Mouse (Mus musculus) thymus, postnatal 36 days (tissue): Measurements from ENCODE around the gene Pdzd3.
A peak's percentile ranks its signal among the peaks of the same experiment; 100 is the strongest.

Source experiments
- DNase-seq, 2 experiments: peaks; one replicate each; pipeline ENCODE4 v3.0.0; 2022; ENCODE audit warnings: mixed read lengths in 2 of 2

Gene Pdzd3

DNA sequence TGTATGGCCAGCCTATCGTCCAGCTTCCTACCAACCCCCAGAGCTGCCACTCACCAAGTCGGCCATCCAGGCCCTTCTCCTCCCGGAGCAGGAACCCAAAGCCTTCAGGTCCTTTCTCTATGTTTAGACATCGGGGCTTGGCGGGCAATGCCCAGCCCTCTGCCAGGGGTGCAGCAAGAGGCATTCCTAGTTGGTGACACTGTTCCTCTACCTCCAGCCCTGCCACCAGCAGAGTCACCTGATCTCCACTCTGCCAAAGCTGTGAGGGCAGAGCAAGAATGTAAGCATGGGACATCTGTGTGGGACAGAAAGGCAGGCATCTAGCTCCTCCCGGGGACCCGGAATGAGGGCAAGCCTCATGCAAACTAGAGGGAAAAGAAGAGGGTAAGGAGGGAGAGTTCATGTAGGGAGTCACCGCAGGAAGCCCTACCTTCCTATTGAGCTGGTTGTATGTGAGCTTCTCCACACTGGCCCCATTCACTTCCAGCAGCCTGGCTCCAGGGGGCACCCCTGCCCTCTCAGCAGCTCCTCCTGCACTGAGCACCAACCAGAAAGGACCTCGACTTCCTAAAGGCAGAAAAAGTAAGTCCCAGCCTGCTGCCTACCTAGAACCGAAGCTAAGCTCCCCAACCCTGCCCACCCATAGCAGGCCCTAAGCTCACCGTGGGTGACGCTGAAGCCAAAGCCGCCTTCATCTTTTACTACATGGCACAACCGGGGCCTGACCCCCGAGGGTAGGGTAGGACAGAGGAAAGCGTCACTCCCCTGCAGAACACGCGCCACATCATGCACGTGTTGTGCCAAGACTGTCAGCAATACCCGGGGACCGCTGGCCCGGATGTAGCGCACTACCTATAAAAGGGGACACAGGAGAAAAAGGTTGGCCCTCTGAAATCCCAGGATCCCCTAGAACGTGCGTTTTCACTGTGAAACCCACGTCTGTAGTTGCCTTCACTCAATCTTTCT, 1.8 kb downstream of the Pdzd3 start:
- peak; percentile 87 to 90 for DNase-seq

DNA sequence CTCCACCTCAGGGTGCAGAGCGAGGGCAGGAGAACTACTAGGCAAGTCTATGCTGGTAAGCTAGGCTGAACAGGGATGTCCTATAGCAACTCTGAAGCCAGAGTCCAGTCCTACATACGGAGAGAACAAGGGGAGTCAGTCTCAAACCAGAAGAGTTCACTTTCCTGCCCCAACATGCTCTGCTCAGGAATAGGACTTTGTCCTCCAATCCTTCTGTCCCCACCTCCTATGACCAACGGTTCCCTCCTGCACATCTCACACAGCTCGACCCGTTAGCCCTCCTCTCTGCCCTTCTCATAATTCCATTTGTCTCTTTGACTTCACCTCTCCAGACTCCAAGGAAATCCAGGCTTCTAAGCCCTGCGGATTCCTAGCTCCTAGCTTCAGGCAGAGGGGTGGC, 3.4 kb downstream of the Pdzd3 start:
- DNase-seq: no peak

DNA sequence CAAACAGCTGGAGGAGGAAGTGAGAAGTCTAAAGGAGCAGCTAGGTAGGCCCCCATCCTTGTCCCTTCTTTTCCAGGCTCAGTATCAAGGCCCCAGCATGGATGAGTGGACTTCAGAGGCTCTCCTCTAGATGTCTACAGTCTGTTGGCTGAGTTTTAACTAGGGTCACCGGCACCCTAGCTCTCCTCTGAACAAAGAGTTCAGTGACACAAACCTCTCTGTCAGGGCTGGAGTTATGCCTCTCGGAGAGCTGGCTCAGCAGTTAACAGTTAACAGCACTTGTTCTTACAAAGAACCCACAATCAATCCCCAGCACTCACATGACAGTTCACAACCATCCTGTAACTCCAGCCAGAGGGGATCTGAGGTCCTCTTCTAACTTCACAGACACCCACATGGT, 7.7 kb downstream of the Pdzd3 start:
- no peak for DNase-seq

DNA sequence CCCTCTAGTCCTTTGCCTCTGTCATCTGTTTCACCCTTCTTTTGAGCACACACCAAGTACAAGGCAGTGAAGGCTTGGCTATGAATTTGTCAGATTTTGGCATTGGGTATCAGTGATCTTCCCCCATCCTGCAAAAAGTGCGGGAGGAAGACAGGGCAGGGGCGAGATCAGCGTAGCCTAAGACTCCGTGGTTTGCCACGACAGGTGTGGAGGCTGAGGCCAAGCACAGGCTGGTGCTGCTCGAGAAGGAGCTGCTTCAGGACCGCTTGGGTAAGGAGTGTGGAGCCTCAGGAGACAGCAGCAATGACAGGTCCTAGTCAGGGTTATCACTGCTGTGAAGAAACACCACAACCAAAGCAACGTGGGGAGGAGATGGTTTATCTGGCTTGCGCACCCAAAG, 9.9 kb downstream of the Pdzd3 start:
- DNase-seq: peak; percentile 50 to 61

DNA sequence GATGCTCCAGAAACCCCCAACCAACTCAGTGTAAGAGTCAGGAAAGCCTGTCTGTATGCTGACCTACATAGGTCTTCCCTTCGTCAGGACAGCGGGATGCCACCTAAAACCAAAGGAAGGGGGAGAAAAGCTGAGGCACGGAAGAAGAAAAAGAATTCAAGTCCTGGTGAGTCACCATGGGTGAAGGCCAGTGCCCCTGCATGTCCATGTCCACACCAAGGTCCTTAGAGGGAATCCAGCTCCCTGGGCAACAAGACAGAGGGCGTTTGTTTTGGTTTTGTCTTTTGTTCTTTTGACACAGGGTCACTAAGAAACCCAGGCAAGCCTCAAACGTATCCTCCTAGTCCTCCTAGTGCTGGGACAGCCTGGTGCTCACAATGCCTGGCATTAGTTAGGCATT, 10.4 kb downstream of the Pdzd3 start:
- peak; percentile 22 to 27 for DNase-seq

DNA sequence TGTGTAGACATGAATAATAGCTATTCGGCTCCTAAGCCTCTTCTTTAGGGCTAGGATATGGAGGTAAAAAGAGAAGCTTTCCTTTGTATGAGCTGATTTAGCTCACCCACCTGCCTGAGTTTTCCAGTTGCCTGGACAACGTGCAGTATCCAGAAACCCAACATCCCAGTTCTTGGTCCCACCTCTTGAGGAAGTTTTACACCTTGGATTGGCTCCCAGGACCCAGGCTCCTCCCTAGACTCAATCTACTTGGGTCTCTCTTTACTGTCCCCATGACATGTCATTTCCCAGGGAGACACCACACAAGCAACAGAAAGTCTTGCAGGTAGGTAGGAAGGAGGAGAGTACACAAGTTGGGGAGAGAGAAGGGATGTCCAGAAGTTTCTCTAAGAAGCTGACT, 10.9 kb downstream of the Pdzd3 start, which contains the start of gene Ccdc153:
Ccdc153 (plus strand) TSS at position 278 of the 400 bp plus-strand sequence.
- DNase-seq: no peak

DNA sequence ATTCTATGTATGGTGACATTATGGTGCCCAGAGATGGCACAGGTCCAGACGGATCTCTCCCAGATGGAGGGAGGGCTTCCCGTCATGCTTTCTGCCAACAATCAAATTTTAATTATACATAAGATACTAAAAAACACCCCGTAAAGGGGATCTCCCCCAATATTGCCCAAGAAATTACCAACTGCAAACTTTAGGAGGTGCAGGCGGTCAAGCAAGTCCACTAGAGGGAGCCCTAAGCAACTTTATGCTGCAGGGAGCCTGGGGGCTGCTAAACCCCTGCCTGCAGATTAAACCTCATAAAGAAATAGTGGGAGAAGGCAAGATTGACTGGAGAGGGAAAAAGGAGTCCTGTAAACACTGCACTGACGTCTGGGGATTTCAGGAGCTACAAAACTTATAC, 11.8 kb downstream of the Pdzd3 start:
- DNase-seq: peak; percentile 76 to 82

DNA sequence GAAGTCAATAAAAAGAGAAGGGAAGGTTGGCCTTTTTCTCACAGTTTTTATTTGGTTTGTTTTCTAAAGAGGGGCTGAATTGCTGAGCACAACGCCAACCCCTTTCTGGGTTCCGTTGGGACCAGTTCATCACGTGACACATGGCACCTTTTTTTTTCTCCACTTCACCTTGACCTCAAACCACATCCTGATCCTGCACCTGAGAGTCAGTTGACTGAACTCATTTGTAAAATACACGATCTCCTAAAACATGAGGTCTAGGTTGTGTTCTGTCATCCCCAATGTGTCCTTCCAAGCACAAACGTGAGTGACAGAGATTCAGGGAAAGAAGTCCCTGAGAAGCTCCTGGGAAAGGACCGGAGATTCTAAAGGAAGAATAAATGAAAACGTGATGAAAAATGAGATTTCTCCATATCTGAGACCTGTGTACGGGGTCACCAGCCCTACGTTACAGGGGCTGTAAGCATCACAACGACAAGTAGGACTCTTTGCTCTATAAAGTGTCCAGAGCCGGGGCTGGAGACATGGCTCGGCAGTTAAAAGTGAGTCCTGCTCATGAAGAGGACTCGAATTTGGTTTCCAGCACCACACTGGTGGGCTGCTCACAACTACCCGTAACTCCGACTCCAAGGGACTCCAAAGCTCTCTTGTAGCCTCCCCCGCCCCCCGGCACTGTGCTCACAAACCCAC, 12.6 kb downstream of the Pdzd3 start:
- peak; percentile 65 to 78 for DNase-seq

DNA sequence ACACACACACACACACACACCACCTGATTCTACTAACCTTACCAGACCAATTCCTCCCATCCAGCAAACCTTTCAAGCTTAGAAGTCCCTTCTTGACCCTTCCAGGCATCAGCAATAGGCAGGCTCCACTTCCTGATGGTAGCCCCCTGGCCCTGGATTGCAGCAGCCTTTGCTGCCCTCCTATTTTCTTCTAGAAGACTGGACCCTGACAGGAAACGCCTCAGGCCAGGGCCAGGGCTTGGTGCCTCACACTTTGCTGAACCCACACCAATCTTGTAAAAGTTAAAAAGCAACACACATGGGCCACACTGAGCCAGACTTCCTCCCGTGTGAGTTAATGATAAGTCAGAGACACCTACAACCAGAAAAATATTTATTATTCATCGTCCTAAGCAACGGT, 14.1 kb downstream of the Pdzd3 start:
- peak in 1 of 2 experiments; percentile 46 for DNase-seq

DNA sequence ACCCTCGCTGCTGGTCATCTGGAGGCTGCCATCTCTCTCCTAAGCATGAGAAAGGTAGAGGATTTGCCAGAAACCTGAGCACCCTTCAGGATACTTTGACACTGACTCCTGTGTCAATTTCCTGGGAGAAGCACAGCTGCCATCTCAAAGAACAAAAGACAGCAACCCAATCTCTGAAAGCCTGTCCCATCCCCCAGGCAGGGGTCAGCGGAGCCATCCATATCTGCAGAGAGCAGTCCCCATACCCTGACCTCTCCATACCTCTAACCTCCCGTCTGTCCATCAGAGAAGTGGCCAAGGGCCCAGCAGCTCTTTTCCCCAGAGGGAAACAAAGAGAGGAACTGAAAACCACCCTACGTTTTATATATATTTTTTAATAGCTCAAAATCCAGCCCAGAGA, 14.7 kb downstream of the Pdzd3 start:
- peak in 1 of 2 experiments; percentile 30 for DNase-seq

DNA sequence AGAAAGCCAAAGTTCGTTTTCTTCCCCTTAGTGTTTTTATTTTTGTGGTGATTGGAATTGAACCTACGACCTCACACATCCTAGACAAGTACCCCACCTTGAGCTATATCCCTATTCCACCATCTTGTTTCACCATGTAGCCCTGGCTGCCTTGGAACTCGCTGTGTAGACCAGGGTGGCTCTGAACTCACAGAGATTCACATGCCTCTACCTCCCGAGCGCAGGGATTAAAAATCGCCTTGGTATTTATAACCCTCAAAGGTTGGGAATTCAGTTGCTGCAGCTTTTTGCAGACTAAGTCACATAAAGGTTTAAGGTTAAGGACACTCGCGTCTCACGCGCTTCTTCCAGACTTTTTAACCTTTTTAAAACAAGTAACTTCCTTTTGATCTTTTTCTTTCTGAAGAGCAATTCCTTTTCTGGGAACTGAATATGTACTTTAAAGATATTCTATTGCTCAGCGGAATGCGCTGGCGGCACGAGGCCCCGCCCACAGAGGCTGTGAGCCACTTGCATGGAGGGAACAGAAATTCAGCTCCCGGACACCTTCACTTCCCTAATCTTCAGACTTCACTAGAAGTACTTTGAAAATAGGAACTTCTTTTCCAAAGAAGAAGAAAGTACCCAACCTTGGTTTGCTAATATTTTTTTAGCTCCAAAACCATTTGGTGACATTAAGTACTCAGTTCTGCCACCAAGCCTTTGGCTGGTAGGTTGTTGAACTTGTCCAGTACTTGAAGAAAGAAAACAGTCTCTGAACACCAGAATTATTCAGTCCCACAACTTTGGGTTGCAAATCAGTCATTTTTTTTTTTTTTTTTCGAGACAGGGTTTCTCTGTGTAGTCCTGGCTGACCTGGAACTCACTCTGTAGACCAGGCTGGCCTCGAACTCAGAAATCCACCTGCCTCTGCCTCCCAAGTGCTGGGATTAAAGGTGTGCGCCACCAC, 16.5 kb downstream of the Pdzd3 start:
- peak; percentile 79 to 85 for DNase-seq

DNA sequence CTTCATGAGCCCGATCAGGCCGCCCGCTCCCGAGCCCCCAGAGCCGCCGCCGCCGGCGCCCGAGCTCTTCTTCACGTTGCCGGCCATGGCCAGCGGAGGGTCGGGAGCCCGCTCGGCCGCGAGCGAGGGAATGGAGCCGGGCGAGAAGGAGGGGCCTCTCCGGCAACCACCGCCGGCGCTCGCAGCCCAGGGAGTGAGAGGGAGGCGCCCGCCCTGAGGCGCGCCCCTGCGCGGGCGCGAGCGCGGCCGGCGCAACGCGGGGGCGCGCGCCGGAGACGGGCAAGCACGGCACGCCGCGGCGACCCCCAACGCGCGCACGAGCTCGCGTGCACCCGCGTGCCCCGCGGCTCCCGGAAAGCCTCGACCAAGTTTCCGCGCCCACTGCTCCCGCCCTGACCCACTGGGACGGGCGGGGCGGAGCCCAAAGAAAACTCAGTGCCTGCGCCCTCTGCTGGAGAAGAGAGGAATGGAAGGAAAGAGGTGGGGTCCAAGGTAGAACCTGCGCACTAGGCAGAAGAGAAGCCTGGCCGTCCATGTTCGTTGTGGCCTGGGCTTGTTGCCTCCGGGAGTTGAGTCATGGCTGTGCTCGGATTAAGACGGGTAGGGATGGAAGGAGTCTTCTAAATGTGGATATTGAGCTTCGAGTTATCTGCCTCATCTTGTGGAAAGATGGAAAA, 17.3 kb downstream of the Pdzd3 start, which contains the start of gene Cbl:
Cbl (minus strand) TSS at position 248 of the 677 bp plus-strand sequence.
- peak; percentile 99 for DNase-seq

DNA sequence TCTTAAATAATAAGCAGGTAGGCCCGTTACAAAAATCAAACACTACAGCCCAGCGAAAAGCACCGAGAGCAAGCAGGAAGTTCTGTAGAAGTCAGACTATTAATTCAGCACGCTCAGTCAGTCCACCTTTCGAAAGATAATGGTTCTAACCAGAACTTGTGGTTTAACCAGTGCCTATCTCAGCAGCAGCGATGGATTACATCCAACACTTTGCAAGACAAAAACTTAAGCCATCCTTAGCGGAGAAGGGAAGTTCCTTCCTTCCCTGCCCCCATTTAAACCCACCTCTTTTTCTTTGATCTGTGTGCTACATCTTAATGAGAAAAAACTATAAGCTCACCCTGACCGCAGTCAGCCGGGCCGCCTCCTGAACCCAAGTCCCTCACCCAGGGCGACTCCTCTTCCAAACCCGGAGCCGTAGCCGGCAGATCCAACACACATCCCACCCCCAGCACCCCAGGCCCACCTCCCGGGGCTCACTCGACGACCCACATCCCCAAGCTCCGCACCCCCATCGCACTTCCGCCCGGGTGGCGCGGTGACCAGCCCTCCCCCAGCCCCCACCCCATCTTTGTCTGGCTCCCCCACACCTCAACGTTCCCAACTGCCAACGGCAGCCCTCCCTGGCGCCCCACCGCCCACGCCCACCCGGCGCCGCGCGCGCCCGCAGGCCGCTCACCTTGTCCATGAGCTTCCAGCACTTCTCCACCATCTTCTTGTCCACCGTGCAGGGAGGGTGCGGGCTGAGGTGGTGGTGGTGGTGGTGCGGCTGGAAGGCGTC, 18.1 kb downstream of the Pdzd3 start:
- DNase-seq: peak; percentile 76 to 86

DNA sequence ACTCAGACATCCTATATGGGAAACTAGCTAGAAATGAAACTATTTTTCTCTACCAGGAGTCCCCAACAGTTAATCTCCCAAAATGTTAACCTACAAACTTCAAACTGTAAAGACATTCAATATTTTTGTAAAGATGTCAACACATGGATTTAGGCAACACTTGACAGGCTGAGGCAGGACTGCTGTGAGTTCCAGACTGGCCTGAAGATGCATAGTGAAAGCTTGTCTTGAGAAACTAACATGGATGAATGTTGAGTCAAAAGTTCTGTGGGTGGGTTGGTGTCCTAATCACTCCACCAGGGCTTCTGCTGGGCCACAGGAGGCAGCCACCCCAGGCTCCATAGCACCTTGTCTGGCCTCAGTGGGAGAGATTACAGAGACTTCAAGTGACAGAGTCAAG, 19.7 kb downstream of the Pdzd3 start:
- no peak for DNase-seq

DNA sequence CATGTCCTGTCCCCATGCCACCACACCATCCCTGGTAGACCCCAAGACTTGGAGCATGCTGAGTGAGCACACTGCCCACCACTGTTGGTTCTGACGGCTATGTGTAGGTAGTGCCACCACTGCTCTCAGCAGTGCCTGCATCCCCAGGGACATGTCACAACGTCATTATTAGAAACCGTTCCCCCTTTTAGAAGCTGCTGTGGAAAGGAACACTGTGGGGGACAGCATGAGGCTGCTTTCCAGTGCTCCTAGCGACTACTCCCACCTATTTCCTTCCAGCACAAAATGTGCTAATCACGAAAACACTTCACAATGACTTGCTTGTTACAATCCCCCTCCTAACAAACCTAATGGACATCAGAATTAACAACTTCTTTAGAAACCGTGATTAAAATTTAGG, 25.3 kb downstream of the Pdzd3 start:
- no peak for DNase-seq

DNA sequence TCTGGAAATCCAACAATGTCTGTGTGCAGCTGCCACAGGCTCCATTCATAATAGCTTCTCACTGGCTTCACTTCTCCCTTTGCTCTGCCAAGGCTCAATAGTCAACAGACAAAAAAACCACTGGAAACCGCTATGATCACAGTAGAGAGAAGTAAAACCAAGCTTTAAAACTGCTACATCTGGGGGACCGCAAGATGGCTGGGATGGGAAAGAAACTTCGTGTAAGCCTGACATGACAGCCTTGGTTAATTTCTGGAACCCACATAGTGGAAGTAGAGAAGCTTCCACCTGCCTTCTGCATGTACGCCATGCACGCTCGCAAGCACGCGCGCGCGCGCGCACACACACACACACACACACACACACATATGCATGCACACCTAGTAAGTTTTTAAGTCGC, 37.7 kb downstream of the Pdzd3 start:
- DNase-seq: no peak

DNA sequence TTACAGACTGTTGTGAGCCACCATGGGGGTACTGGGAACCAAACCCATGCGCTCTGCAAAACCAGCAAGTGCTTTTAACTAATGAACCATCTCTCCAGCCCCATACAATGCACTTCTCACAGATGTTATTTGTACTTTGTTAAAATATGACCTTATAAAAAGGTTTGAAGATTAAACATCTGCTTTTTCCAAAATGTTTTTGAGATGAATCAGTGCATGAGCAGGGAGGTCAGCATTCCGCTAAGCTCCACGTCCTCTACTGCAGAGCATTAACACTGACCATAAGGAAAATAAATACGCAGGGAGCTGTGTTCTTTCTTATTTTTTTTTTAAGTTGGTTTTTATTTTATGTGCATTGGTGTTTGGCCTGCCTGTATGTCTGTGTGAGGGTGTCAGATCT, 38.9 kb downstream of the Pdzd3 start:
- no peak for DNase-seq

DNA sequence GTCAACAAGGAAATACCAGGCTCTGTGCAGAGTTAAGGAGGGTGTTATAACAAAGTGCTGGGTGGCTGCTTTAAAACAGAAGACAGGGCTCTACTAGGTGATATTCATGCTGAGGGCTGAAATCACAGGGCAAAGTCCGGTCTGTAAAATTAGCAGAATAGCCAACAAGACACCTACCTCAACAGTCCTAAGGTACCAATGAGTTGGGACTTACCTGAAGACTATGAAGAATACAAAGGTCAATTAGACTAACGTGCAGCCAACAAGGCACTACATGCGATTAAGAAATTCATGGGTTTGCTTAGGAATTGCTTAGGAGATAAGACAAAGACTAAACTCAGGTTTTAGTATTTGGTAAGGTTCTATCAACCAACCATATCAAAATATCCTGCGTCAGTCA, 41.9 kb downstream of the Pdzd3 start:
- no peak for DNase-seq

DNA sequence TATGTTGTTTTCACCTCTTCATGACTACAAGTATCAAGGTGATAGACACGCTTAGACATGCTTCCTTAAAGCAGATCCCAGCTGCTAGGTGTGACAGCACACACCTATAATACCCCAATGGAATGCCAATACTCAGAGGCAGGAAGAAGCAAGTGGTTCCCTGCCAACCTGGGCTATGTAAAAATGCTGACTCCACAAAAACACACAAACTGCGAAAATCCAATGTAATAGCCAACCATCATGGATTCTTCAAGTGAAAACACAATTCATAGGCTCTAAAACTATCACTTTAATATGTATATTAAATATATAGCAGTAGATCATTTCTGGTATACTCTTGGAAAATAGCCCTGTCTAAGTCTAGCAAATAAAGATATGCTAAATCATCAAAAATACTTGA, 43.4 kb downstream of the Pdzd3 start:
- DNase-seq: no peak

DNA sequence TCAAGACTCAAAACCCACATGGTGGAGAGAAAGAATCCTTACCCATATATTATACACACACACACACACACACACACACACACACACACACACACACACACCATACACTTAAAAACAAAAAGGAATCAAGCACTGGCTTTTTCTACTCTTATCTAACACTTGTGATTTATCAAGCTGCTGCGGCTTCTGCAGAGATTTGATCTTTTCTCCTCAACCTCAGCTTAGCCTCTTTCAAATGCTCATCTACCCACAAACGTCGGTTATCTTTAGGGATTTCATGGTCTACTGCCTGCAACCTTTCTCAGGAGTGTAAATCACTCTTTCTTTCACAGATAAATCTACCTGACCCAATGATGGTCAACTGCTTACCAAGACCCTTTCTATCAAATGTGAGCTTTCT, 50.8 kb downstream of the Pdzd3 start:
- no peak for DNase-seq

DNA sequence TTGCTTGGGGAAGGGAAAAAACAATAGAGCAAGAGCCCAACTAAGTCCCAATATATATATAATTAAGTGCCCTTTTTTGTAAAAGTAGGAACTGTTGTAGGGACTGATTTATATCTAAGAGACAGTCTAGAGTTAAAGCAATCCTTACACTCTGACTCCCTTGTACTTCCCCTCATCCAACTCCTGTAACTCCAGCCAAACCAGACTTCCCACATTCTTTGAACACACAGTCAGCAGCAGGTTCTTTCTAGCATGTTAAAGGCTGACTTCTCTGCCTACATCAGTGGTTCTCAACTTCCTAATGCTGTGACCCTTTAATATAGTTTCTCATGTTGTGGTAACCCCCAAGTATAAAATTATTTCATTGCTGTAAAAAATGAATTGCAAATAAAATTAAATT, 51.7 kb downstream of the Pdzd3 start:
- DNase-seq: no peak
